7 mouse cellular contexts compared by ENCODE assay signal in genomic region chr17:78298140-78298539, GRCm38 (mm10).
DNase-seq lines count a peak whose midpoint lies in the region; ATAC-seq and TF ChIP-seq lines count a peak whose summit lies in the region.

No protein-coding gene starts in this region.

- H3K4me1 ChIP-seq in intestine, postnatal 0 days (replicated peaks; ENCODE audit: control insufficient read depth, insufficient read depth, low read length): no peaks in the 10 kb centered on the region

- ATAC-seq in intestine, postnatal 0 days: no peak
- ATAC-seq in megakaryocyte-erythroid progenitor cell, adult 5-6 weeks (replicated peaks; ENCODE audit: low FRiP score, low TSS enrichment, poor library complexity, severe bottlenecking): 0 out of 2 replicates have a peak, but pooled peaks have one; percentile 9

- H3K4me3 ChIP-seq in left cerebral cortex, adult 2 months: no peak overlapping the region
- H3K4me3 ChIP-seq in intestine, postnatal 0 days (ENCODE audit: low read depth, low read length): no peak overlapping the region

- H3K27me3 ChIP-seq in intestine, postnatal 0 days (replicated peaks; ENCODE audit: control insufficient read depth, insufficient read depth, low read length): no peaks in the 10 kb centered on the region

- no peak overlapping the region for H3K9ac ChIP-seq in intestine, postnatal 0 days (ENCODE audit: low read depth, low read length)

- no peak for DNase-seq in left cerebral cortex, adult 2 months (ENCODE audit: extremely low spot score in 1 of 2, low spot score in 2 of 2)
- DNase-seq in left cerebral cortex, postnatal 36 days (ENCODE audit: low spot score in 2 of 2): no peak
- DNase-seq in embryo, embryonic 11 days: peak; percentile 40
- no peak for DNase-seq in cerebellum, postnatal 14 days
- no peak for DNase-seq in testis, postnatal 10 days (ENCODE audit: low spot score)

- peaks cover 7% of the 10 kb centered on the region; the same call in 1 of the 2 replicates for H3K36me3 ChIP-seq in intestine, postnatal 0 days (ENCODE audit: control insufficient read depth, insufficient read depth)

- H3K9me3 ChIP-seq in intestine, postnatal 0 days (ENCODE audit: control insufficient read depth): no peaks in the 10 kb centered on the region

- 64% methylated on average over 5 of the region's 5 CpGs for WGBS in intestine, postnatal 0 days

- no peak overlapping the region for H3K27ac ChIP-seq in left cerebral cortex, adult 2 months
- H3K27ac ChIP-seq in intestine, postnatal 0 days (ENCODE audit: low read depth, low read length): no peak overlapping the region

- no peak overlapping the region for H3K4me2 ChIP-seq in intestine, postnatal 0 days (replicated peaks; ENCODE audit: low read depth)

- peak; percentile 47 for TF ChIP-seq CTCF in left cerebral cortex, adult 2 months (IDR thresholded peaks at IDR 0.05)
- peak; percentile 70 for TF ChIP-seq CTCF in intestine, postnatal 0 days (IDR thresholded peaks at IDR 0.05; ENCODE audit: low read depth)

- intact Hi-C loops in left cerebral cortex, adult 2 months (cut with DNase I): loop anchor here (1.0 kb wide), 1 partner anchor 101 kb away; no protein-coding TSS in a partner anchor
- intact Hi-C loops in left cerebral cortex, postnatal 36 days (cut with DNase I): loop anchor here (10.0 kb wide), 1 partner anchor 93 kb away; the partner anchor contains the start of gene Crim1
